Mouse (Mus musculus) stomach, postnatal 0 days (tissue): ENCODE data around the gene Tmem190.

Experiments
- CTCF ChIP-seq: IDR thresholded peaks from 2 replicates; pipeline ENCODE4 v1.5.1; 2016; ENCODE audit warnings: antibody characterized with exemption, low read depth, mild to moderate bottlenecking, moderate library complexity
- EP300 ChIP-seq: optimal IDR thresholded peaks from 2 replicates; pipeline ENCODE3; 2016; ENCODE audit warnings: antibody characterized with exemption

GRCm38 (mm10) chr7:4776861-4777830 lies 5.6 kb upstream of the Tmem190 start:
- TF ChIP-seq CTCF (no peak), EP300 (no peak)
